Mouse (Mus musculus) embryonic facial prominence, embryonic 14.5 days (tissue): ENCODE measurements at regions not wholly inside any gene's neighbourhood (a gene's known extent, or its start where the extent isn't known, plus 50 kb on each side); places are given as distances from the start of the nearest gene placed in this dataset.

Source experiments
- ATAC-seq: fragments of 200-750 bp; cut with Nextera tagmentation; 2 replicates; pipeline ENCODE4 v1.8.0; 2017; ENCODE audit warnings: low read depth, moderate number of reproducible peaks, moderate TSS enrichment
- DNase-seq: peaks from one replicate; pipeline ENCODE4 v3.0.0-alpha.2; 2015; ENCODE audit warnings: low spot score
- H3K27ac ChIP-seq: fragments of 300-500 bp; sonication (generic); replicated peaks from 2 replicates; pipeline ENCODE4 v1.5.1; 2014; ENCODE audit warnings: low read depth, mild to moderate bottlenecking, low read length, moderate library complexity
- H3K27me3 ChIP-seq: fragments of 300-500 bp; sonication (generic); replicated peaks from 2 replicates; pipeline ENCODE4 v1.6.1; 2014; ENCODE audit warnings: low read length; ENCODE audit not compliant: control insufficient read depth, insufficient read depth
- H3K36me3 ChIP-seq: fragments of 300-500 bp; sonication (generic); 2 replicates; pipeline ENCODE4 v1.6.1; 2014; ENCODE audit warnings: low read length, mixed read lengths; ENCODE audit not compliant: control insufficient read depth, insufficient read depth
- H3K4me1 ChIP-seq: fragments of 300-500 bp; sonication (generic); 2 replicates; pipeline ENCODE4 v1.6.1; 2014; ENCODE audit warnings: antibody characterized with exemption, low read length; ENCODE audit not compliant: control insufficient read depth, insufficient read depth
- H3K4me2 ChIP-seq: fragments of 300-500 bp; sonication (generic); 2 replicates; pipeline ENCODE4 v1.6.1; 2014; ENCODE audit warnings: low read depth, mild to moderate bottlenecking, low read length, moderate library complexity, mixed read lengths
- H3K4me3 ChIP-seq: fragments of 300-500 bp; sonication (generic); 2 replicates; pipeline ENCODE4 v1.5.1; 2014; ENCODE audit warnings: low read depth, mild to moderate bottlenecking, low read length
- H3K9ac ChIP-seq: fragments of 300-500 bp; sonication (generic); 2 replicates; pipeline ENCODE4 v1.6.1; 2014; ENCODE audit warnings: low read depth, mild to moderate bottlenecking, low read length, moderate library complexity, mixed read lengths
- H3K9me3 ChIP-seq: fragments of 300-500 bp; sonication (generic); 2 replicates; pipeline ENCODE4 v1.6.1; 2016; ENCODE audit warnings: low read length; ENCODE audit not compliant: control insufficient read depth
- WGBS: fragments of 180-500 bp; shearing (Covaris S2); extraction: QIAGEN DNeasy Blood & Tissue Kit; methylation state at CpG from one replicate; pipeline ENCODE4 v1.1.7; 2014; 5-methylcytosine and 5-hydroxymethylcytosine counted together

GRCm38 (mm10) chr16:60873726-60874125 lies 268.4 kb upstream of the Epha6 start:
- ATAC-seq = no peak
- Histone ChIP-seq H3K4me1 (no peaks in the 10 kb centered on the region), H3K27me3 (no peaks in the 10 kb centered on the region), H3K4me2 (no peak overlapping the region), H3K36me3 (no peaks in the 10 kb centered on the region), H3K9ac (no peak overlapping the region), H3K4me3 (no peak overlapping the region), H3K27ac (no peak overlapping the region), H3K9me3 (no peaks in the 10 kb centered on the region)
- peak; percentile 16 for DNase-seq
- WGBS = 53% methylated on average over 2 of the region's 2 CpGs
